Mouse (Mus musculus) adrenal gland (tissue): ENCODE data around the gene 4930451I11Rik.

Experiments
- intact Hi-C: fragments of 180-260 bp; cut with DNase I; formaldehyde crosslinking; loops from one replicate; pipeline ENCODE4 v1.15.1; 2025

4930451I11Rik gene

DNA sequence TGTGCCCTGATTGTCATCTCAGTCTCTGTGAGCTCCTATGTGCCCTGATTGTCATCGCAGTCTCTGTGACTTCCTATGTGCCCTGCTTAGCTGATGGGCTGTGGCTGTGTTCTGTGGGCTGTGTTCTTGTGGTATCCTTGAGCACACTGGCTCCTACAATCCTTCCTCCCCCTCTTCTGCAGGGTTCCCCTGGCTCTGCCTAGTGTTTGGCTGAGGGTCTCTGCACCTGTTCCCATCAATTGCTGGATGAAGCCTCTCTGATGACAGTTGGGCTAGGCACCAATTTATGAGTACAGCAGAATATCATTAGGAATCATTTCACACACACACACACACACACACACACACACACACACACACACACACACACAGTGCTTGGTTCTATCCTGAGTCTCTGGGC, 1.9 kb upstream of the 4930451I11Rik start:
- intact Hi-C loops, result no loop called here

DNA sequence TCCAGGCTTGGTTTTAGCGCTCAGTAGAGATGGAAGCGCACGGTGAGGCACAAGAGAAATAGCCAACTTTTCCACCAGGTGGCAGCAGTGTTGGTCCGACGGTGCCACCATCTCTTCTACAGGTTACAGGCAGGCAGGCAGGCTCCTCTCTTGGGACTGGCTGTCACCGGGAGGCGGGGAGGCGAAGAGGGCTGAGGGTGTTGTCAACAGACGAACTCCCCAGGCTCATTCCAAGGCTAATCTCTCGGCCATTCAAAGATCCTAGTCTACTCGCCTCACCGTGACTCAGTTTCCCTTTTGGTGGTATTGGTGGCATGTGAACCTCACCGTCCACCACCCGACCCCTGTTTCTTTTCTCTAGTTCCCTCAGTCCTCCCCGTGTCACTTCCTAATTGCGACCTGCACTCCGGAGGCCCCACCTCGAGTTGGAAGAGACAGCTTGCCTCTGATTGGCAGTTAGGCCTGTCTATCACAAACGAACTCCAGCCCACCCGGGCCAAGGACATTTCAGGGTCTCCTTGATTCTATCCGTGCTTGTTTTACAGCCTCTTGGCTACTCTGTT, 678 bp upstream of the 4930451I11Rik start:
- intact Hi-C loops, result loop anchor here (1.0 kb wide), 1 partner anchor 272 kb away; no protein-coding TSS in a partner anchor

DNA sequence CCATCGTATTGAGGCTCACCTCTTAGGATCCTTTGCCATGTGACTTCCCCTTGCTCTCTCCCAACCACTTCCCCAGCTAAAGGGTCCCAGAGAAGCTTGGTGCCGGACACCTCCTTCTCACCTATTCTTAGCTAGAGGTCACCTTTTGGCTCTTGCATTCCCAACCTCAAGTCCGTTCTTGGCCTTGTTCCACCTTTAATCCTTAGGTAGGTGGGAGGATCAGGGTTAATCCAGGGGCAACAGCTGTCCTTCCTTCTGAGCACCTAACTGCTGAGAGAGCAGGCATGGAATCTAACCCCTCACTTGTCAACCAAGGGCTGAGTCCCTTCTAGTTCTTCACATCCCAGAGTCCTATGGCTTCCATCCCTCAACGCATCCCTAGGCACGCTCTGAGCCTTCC, 5.5 kb downstream of the 4930451I11Rik start:
- intact Hi-C loops, result no loop called here

DNA sequence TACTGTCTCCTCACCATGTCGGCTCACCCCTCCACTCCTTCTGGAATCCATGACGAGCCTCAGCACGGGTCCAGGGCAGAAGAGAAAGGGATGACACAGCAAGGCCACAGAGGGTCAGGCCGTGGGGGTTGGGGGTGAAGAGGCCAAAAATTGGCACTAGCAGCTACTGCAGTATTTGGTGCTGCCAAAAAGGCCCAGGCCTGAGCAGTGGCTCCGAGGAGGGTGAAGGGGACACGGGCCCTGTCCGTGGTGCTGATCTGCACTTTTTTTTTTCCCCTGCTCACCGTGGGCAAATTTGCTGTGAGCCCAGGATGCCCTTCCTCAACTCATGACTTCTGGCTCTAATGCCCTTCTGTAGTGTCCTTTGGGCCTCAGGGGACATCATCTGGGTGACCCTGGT, 6.0 kb downstream of the 4930451I11Rik start:
- intact Hi-C loops, result no loop called here

DNA sequence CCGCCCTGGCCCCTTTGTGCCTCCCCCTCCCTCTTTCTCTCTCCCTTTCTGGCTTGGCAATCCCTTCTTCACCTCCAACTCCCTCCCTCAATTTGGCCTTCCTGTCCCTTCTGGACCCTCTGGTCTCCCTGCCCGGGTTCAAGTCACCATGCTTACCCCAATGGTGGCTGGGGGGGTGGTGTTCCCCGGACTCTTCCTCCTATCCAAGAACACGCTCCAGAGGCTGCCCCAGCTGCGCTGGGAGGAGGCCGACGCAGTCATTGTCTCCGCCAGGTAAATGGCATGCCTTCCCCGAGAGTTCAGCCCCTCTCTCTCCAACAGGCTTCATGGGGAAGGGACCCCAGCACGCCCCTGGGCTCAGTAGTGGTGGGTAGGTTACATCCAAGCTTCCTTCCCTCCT, 7.5 kb downstream of the 4930451I11Rik start:
- intact Hi-C loops, result loop anchor here (2.0 kb wide), 1 partner anchor 287 kb away; no protein-coding TSS in a partner anchor

DNA sequence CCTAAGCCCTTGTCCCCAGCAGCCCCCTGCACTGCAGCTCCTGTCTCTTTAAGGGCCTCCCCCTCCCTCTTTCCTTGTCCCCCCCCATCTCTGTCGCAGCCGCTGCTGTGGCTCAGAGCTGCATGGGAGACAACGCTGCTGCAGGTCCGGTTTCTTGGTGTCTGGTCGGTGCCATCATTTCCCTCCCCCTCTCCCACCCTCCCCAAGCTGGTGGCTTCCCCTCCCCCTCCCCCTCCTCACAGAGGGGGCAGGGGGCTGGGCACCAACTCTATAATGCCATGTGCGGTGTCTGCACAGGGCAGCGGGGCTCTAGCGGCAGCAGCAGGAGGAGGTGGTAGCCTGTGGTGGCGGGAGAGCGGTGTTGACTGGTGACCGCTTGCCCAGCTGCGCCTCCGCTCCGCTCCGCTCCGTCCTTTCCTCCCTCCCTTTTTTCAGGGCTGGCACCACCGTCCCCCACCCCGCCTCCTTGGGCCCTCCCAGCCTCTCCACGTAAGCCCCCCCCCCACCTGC, 8.2 kb downstream of the 4930451I11Rik start:
- intact Hi-C loops, result loop anchor here (2.0 kb wide), 1 partner anchor 288 kb away; no protein-coding TSS in a partner anchor

DNA sequence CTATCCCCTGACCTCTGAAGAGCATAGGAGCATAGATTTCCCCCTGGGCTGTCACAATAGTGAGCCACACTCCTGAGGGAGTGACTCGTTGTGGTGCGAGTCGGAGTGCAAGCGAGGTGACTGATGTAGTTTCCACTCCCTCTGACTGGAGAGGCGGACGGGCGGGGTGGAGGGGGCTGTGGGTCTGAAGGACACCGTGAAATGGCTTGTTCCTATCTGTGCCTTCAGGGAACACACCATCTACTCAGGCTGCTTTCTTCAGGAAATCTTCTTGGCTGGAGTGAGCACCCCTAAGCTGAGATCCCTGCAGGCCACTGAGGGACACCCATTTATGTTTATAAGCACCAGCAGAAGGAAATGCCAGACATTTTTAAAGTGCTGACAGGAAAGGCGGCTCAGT, 8.7 kb downstream of the 4930451I11Rik start:
- intact Hi-C loops, result loop anchor here (2.0 kb wide), 1 partner anchor 288 kb away; no protein-coding TSS in a partner anchor

DNA sequence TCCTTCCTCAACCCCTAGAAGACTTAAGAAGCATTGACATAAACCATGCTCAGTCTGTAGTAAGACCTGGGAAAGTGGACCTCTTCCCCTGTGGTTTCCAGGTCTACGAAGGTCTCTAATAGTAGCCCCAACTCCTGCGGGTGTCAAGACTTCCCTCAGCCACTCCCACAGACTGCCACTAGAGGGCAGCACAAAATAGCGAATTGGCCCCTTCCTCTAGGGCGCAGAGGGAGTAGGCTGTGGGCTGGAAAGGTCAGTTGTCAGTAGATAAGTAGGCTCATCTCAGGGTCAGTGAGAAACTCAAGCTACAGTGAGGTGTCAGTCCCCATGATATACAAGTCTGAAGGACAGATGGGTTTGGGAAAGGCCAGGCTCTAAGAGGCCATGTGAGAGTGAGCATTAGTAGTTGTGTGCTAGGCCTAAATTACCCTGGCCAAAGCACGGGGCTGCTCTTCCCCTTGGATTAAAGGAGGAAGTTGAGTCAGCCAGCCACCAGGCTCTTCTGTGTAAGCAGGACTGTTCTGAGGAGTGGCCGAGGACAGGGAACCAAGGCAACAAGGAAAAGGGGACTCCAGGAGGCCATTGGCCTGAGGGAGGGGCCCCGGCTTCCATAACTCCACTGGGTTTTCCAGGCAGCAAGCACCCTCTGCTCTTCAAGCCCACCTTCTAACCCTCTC, 9.5 kb downstream of the 4930451I11Rik start:
- intact Hi-C loops, result loop anchor here (2.0 kb wide), 1 partner anchor 289 kb away; no protein-coding TSS in a partner anchor

DNA sequence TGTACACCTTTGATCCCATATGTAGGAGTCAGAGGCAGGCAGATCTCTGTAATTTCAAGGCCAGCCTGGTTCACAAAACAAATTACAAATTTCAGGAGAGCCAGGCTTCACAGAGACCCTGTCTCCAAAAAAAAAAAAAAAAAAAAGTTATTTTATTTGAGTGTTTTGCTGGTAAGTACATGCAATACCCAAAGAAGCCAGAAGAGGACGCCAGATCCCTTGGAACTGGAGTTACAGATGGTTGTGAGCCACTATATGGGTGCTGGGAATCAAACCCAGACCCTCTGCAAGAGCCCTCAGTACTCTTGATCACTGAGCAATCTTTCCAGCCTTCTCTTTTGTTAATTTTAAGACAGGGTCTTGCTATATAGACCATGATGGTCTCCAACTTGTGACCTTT, 12.6 kb downstream of the 4930451I11Rik start:
- intact Hi-C loops, result no loop called here

DNA sequence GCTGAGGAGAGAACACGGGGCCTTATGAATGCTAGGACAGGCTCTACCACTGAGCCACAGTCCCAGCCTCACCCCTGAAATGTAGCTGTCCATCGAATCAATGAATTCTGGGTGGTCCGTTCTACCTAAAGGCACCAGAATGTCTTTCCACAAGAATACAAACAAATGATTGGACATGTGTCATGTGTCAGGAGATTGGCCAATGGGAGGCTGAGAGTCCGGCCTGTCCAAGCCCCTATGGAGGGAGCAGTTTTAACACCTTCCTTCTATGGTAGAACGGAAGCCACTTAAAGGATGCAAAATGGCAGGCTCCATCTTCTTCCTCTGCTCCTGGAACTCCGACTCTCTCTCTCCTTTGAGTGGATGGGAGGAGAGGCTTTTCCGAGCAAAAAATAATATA, 13.8 kb downstream of the 4930451I11Rik start:
- intact Hi-C loops, result no loop called here

DNA sequence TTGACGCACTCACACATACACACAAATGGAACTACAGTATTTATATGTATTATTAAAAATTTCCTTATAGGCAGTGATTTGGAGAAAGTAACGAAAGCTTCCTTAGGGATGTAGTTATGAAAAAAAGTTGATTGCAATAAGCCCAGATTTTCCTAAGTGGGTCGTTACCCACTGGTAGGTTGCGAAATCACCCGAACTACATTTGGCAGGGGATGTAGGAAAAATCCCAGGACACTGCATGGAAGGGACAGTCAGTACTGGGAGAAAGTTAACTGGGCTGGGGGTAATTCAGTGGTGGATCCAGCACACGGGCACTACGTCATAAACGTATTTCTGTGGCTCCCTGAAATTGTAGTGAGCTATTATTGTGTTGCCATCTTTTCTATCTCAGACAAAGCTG, 14.9 kb downstream of the 4930451I11Rik start:
- intact Hi-C loops, result no loop called here

DNA sequence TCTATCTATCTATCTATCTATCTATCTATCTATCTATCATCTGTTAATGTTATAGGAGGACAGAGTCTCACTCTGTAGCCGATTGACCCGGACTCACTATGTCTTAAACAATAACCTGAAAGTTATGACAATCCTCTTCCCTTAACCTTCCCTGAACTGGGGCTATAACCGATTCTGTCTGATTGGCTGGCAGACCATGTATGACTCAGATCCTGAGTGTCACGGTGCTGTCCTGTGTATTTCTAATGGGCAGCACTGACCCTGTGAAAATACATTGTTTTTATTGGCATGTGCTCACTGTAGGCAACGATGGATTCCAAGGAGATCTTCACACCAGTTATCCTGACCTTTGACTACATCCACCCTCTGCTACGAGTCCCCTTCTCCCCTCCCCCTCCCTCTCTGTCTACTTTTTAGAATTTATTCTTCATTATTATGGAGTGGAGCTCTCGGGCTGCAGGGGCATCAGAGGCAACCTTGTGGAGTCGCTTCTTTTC, 15.7 kb downstream of the 4930451I11Rik start:
- intact Hi-C loops, result no loop called here

DNA sequence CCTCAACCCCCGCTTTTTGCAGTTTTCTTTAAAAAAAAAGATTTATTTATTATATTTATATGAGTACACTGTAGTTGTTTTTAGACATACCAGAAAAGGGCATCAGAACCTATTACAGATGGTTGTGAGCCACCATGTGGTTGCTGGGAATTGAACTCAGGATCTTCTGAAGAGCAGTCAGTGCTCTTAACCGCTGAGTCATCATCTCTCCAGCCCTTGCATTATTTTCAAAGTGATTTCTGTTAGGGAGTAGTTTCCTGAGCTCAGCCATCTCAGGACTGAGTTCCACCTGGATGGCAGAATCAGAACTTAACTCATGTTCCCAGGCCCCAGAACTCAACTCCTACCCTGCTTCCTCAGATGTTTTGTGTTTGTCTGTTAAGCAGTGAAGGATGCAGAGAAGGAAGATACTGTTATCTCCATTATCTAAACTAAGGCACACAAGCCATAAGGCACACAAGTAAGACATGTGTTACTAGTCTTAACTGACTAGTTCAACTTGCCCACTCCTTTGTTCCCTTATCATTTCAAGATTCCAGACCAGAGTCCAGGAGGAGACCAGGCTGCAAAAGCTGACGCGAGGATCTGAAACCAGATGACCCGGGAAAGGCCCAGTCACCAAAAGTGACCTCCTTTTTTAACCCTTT, 21.6 kb downstream of the 4930451I11Rik start:
- intact Hi-C loops, result no loop called here

DNA sequence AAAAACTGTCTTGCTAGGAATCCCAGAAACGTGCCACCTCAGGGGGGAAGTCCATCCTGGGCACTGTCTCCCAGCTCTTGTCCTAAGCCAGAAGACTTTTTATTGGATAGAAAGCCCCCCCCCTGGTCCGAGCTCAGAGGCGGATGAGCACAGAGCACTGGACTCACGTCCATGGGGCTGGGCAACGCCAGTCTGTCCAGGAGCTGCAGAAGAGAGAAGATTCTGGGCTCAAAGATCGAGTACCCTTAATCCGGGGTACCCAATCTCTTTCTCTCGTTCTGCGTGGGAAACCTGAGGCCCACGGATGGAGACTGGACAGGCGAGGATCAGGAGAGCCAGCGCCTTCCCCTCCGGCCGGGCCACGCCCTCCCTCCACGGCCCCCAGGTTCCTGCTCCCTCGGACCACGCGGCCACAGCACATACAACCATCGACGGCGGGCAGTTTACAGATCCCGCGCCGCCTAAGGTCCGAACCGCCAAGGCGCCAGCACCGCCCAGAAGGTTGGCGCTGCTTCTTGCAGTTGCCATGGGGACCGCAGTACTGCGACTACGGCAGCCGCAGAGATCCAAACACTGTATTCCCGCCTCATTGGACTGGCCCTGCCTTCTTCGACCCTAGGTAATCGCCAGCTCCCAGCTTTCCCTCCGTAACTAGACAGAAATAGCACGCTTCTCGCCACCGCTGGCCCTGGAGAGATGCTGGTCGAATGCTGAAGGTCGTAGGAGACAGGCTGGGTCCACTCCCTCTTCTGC, 22.6 kb downstream of the 4930451I11Rik start:
- intact Hi-C loops, result no loop called here

DNA sequence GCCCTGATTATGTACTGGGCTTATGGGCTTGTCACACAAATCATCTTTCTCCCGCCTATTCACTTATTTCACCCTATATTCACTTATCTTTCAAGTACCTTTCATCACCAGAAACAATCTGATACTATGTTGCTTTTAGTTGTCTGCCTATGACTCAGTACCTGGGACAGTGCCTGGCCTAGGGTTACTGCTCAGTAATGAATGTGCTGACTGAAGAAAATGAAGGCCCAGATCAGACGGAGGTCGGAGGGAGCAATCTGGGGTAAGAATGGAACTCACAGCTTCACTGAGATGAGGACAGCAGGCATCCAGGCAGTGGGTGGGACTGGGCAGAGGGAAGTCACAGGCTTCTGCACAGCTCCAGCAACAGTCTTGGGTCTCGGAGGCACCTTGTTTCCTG, 24.0 kb downstream of the 4930451I11Rik start:
- intact Hi-C loops, result no loop called here

DNA sequence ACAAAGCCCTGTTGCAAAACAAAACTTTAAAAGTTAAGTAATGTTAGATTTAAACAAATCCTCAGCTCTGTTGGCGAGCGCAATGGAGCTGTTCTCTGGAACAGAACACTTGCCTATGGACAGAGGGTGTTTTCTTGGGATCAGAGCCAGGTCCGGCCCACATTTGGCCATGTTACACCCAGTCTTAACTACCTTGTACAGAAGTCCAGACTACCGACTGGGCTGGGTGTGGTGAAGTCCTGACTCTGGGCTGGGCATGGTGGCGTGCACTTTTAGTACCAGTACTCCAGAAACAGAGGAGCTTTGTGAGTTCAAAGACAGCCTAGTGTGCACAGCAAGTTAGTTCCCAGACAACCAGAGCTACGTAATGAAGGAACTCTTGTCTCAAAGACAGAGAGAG, 24.5 kb downstream of the 4930451I11Rik start:
- intact Hi-C loops, result no loop called here

DNA sequence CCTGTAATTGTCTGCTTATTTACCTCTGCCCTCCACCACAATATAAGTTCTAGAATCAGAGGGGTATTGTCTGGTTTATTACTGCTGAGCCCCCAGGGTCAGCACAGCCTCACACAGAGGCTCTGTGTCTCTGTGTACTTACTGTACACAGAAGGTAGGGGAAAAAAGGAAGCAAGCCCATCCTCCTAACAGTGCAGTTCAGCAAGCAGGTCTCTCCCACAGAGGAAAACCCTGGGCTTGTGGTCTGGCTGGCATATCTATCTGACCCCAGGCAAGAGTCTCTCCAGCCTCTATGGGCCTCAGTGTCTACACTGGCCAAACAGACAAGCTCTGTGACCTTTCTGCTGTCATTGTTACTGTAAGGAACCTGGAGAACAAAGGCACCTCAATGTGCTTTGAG, 27.7 kb downstream of the 4930451I11Rik start:
- intact Hi-C loops, result no loop called here

DNA sequence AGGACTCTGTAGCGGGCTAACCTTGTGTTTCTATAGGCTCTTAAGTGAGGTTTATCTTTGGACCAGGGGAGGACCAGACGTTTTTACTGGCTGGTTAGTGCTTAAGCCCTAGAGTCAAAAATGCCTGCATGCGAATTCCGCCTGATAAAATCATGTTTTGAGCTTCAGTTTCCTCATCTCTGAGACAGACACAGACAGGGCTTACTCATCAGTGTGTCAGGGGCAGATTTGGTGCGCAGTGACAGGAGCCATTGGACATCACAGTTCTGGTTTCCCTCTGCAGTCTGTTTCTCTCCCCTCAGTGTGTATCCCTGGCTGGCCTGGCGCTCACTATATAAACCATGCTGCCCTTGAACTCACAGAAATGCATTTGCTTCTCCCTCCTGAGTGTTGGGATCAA, 28.3 kb downstream of the 4930451I11Rik start:
- intact Hi-C loops, result no loop called here

DNA sequence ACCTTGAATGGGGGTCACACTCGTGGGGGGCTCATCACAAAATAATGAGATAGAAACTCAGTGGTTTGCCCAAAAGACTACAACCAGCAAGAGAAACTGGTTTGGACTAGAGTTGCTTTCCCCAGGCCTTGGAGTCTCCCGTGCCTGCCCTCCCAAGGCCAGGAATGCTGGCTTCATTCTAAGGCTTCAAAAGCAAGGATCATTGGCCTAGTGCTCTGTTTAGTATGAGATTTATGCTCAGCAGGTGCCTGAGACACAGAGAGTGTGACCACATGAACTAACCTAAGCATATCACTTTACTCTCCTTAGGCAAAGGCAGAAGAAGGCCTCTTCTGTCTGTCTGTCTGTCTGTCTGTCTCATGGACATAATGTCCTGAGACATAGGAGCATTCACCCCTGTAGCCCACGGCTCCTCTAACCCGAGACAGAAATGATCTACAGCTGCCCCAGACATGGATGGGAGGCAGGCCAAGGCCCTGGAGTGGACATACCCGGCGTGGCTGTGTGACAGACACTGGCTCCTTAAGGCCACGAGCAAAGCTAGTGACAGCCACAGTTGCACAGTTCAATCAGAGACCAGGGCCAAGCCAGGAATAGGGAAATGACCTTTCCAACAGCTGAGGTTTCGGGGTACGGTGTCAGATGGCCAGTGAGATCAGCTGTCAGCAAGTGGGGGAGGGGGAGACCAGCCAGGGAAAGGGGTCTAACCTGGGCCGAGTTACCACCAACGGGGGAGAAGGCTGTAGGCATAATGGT, 29.1 kb downstream of the 4930451I11Rik start:
- intact Hi-C loops, result no loop called here

DNA sequence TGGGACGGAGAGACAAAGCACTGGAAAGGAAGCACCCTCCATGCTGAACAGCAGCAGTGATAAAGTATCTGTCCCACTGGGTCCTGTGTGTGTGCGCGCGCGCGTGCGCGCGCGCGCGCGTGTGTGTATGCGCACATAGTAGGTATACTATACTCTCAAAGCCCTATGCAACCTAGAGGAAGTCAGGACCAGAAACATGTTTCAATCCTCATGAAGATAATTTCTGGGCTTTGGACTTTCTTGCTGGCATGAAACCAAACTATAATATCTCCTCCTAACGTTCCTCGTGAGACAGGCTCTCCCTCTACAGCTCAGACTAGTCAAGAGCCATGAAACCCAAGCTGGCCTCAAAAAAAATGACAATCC, 30.4 kb downstream of the 4930451I11Rik start:
- intact Hi-C loops, result no loop called here
